Mouse (Mus musculus) hindbrain, embryonic 14.5 days (tissue): ENCODE results near the gene Bcas3. TPM values are rescaled to one million over a fixed set of nuclear protein-coding genes. Genes with fewer than 3 reads are reported as not detected.

ENCODE experiments used
- ATAC-seq: fragments of 200-750 bp; cut with Nextera tagmentation; 2 replicates; pipeline ENCODE4 v1.8.0; 2017; ENCODE audit warnings: moderate number of reproducible peaks, mild to moderate bottlenecking, moderate TSS enrichment, moderate library complexity; ENCODE audit not compliant: low FRiP score
- DNase-seq: peaks from one replicate; pipeline ENCODE4 v3.0.0-alpha.2; 2015; ENCODE audit warnings: low spot score
- H3K27ac ChIP-seq: fragments of 300-500 bp; sonication (generic); 2 replicates; pipeline ENCODE4 v1.5.1; 2014; ENCODE audit warnings: mild to moderate bottlenecking, moderate library complexity
- H3K27me3 ChIP-seq: fragments of 300-500 bp; sonication (generic); 2 replicates; pipeline ENCODE4 v1.6.1; 2014; ENCODE audit warnings: mild to moderate bottlenecking, low read length, mixed read lengths; ENCODE audit not compliant: control insufficient read depth, insufficient read depth
- H3K36me3 ChIP-seq: fragments of 300-500 bp; sonication (generic); replicated peaks from 2 replicates; pipeline ENCODE4 v1.6.1; 2014; ENCODE audit not compliant: control insufficient read depth, insufficient read depth
- H3K4me1 ChIP-seq: fragments of 300-500 bp; sonication (generic); replicated peaks from 2 replicates; pipeline ENCODE4 v1.6.1; 2014; ENCODE audit warnings: antibody characterized with exemption, low read length, mixed read lengths; ENCODE audit not compliant: control insufficient read depth, insufficient read depth
- H3K4me2 ChIP-seq: fragments of 300-500 bp; sonication (generic); replicated peaks from 2 replicates; pipeline ENCODE4 v1.6.1; 2014; ENCODE audit warnings: mild to moderate bottlenecking, moderate library complexity
- H3K4me3 ChIP-seq: fragments of 300-500 bp; sonication (generic); replicated peaks from 2 replicates; pipeline ENCODE4 v1.5.1; 2014; ENCODE audit warnings: mild to moderate bottlenecking, low read length
- H3K9ac ChIP-seq: fragments of 300-500 bp; sonication (generic); 2 replicates; pipeline ENCODE4 v1.6.1; 2014
- H3K9me3 ChIP-seq: fragments of 300-500 bp; sonication (generic); 2 replicates; pipeline ENCODE4 v1.6.1; 2016; ENCODE audit warnings: low read length; ENCODE audit not compliant: control insufficient read depth
- WGBS: fragments of 180-500 bp; shearing (Covaris S2); extraction: QIAGEN DNeasy Blood & Tissue Kit; methylation state at CpG from one replicate; pipeline ENCODE4 v1.1.7; 2014; 5-methylcytosine and 5-hydroxymethylcytosine counted together
- polyA plus RNA-seq: library from polyadenylated mRNA; unstranded; fragments of >200 nt; fragmentation: Nextera tagmentation; extraction: Ambion mirVana; gene quantifications from 2 replicates; pipeline ENCODE4 v1.2.1, GENCODE M21; 2014

Gene Bcas3
- polyA plus RNA-seq, 1 experiment from 2014 or later: 29.2 TPM

DNA sequence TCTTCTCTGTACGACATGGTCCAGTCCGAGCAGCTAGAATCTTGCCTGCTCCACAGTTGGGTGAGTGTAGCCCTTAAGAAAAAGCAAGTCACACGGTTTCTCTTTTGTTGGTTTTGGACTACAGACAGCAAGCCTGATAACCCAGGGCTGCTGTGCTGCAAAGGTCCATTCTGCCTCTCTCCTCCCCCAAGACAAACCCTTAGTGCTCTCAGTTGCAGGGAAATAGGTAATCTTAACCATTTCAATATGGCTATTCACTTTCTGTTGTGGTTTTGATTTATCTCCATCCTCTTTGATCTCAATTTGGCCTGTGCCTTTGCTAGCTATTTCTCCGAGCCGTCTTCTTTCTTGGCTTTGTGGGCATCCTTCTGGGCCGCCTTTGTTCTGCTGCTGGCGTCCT is 42.4 kb downstream of the Bcas3 start:
- peaks cover 12% of the 10 kb centered on the region; the same call in 1 of the 2 replicates for H3K4me1 ChIP-seq
- WGBS: 25% methylated on average over 7 of the region's 7 CpGs
- H3K4me2 ChIP-seq: no peak overlapping the region

DNA sequence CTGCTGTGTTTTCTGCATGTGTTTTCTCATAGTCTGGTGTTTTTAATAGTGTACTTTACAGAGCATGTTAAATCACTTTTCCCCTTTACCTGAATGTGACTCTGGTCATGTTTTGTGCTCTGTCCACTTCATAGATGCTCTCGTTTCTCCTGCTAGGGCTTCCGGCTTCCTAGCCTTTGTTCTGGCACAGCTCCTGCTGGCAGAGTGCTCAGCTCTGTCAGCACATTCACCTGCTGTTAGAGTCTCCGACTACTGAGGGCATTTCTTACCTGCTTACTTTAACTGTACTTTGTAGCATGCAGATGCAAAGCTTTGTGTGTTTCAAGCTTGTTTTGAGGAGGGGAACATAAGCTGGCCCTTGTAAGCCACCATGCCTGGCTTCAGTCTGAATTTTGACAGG is 53.6 kb downstream of the Bcas3 start:
- no peaks in the 10 kb centered on the region for H3K36me3 ChIP-seq
- H3K4me1 ChIP-seq: no peaks in the 10 kb centered on the region
- no peaks in the 10 kb centered on the region for H3K9me3 ChIP-seq
- ATAC-seq (no peak), DNase-seq (no peak)
- 58% methylated on average over 3 of the region's 3 CpGs for WGBS
- no peaks in the 10 kb centered on the region for H3K27me3 ChIP-seq
- H3K4me3 ChIP-seq: no peak overlapping the region
- no peak overlapping the region for H3K4me2 ChIP-seq
- H3K27ac ChIP-seq: no peak overlapping the region
- H3K9ac ChIP-seq: no peak overlapping the region

More for the DNA sequence above, 42.4 kb downstream of the Bcas3 start:
- H3K27me3 ChIP-seq: no peaks in the 10 kb centered on the region
- H3K36me3 ChIP-seq: no peaks in the 10 kb centered on the region
- DNase-seq (no peak), ATAC-seq (no peak)
- no peak overlapping the region for H3K9ac ChIP-seq
- no peak overlapping the region for H3K27ac ChIP-seq
- no peak overlapping the region for H3K4me3 ChIP-seq
- no peaks in the 10 kb centered on the region for H3K9me3 ChIP-seq

DNA sequence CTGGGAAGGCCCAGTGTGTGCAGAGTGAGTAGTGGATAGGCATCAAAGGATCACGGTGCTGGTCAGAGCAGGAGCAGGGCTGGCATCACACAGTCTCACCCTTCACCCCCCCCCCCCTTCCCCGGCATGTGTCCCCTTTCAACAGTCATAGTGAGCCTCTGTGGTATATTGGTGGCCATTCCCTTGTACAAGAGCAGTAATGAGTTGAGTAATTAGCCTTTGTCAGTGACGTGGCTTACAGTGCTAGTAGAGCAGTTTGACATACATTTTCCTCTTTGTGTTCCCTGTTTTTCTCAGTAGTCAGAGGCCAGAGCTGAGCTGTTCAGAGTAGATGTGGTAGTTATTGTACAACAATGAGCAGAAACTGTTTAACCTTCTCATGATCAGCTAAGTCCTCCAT is 54.7 kb downstream of the Bcas3 start:
- no peak for DNase-seq
- WGBS: 86% methylated on average over 3 of the region's 3 CpGs

DNA sequence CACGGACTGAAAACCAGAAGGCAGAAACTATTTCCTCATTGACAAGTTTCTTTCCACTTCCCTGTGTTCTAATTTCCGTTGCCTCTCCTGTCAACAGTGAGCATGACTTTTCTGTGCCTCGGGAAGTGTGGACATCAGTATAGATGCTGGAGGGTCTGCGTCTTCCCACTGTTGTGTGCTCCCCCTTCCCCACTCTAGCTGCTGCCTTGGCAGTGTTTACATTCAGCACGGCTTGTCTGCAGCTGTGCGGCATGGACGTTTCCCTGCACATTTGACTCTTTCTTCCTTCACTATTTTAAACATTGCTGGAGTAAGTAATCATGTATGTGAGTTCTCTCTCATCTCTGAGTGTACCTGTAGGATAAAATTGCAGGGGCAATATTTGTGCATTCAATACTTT is 59.4 kb downstream of the Bcas3 start:
- Histone ChIP-seq H3K27ac (no peak overlapping the region), H3K4me3 (no peak overlapping the region), H3K9ac (no peak overlapping the region), H3K9me3 (no peaks in the 10 kb centered on the region), H3K36me3 (no peaks in the 10 kb centered on the region), H3K27me3 (no peaks in the 10 kb centered on the region), H3K4me1 (no peaks in the 10 kb centered on the region), H3K4me2 (no peak overlapping the region)
- 74% methylated on average over 7 of the region's 7 CpGs for WGBS
- DNase-seq: no peak
- no peak for ATAC-seq

More for the DNA sequence above, 54.7 kb downstream of the Bcas3 start:
- no peak overlapping the region for H3K27ac ChIP-seq
- no peaks in the 10 kb centered on the region for H3K4me1 ChIP-seq
- H3K27me3 ChIP-seq: no peaks in the 10 kb centered on the region
- H3K9me3 ChIP-seq: no peaks in the 10 kb centered on the region
- ATAC-seq: no peak
- no peak overlapping the region for H3K4me2 ChIP-seq
- H3K4me3 ChIP-seq: no peak overlapping the region
- H3K9ac ChIP-seq: no peak overlapping the region
- H3K36me3 ChIP-seq: no peaks in the 10 kb centered on the region

DNA sequence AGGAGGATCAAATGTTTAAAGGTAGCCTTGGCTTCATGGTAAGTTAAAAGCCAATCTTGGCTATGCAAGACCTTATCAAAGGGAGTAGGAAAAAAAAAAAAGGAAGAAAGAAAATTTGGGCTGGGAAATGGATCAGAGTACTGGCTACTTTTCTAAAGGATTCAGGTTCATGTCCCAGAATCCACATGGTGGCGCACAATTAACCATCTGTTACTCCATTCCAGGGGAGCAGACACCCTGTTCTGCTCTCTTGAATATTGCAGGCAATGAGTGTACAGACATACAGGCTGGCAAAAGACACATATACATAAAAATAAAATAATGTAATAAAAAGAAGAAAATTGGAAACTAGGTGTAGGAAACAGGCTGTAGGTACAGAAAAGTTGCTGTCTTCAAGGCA is 61.5 kb downstream of the Bcas3 start:
- DNase-seq: no peak
- H3K36me3 ChIP-seq: no peaks in the 10 kb centered on the region
- H3K9ac ChIP-seq: no peak overlapping the region
- no peaks in the 10 kb centered on the region for H3K9me3 ChIP-seq
- no peaks in the 10 kb centered on the region for H3K4me1 ChIP-seq
- 87% methylated on average over 1 of the region's 1 CpGs for WGBS
- no peak overlapping the region for H3K27ac ChIP-seq
- no peaks in the 10 kb centered on the region for H3K27me3 ChIP-seq
- no peak for ATAC-seq
- no peak overlapping the region for H3K4me3 ChIP-seq
- H3K4me2 ChIP-seq: no peak overlapping the region

DNA sequence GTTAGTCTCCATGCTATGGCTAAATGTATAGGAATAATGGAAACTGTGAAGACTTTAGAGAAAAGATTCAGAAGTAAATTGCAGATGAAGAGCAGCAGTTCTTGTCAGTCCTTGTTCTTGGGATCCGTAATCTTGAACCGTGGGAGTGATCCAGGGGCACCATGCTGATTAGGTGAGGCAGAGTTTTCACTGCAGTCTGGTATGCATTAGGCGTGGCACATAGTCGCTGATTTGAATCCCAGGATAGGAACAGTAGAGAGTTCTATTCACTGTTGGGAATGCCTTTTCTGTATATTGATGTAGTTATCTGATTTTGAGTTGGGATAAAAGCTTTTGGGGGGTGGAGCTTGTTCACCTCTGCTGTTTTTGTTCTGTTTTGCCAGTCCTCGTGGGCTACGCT is 74.4 kb downstream of the Bcas3 start:
- 80% methylated on average over 6 of the region's 6 CpGs for WGBS
- ATAC-seq: no peak

DNA sequence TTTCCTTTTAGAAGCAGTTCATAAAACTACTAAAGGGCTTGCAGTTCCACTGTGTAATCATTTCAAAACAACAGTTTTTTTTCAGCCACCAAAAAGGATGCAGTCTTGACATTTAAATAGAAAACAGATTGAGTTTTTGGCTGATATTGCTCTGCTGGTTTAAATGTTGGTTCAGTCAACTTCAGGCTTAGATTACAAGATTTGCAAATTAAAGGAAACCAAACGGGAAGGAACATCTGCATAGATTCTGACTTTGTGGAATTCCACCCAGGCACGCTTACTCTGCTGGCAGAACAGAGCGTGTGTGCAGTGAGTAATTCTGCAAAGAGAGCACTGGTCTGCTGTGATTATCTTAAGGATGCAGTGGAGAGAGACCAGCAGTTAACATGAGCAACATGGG is 75.3 kb downstream of the Bcas3 start:
- H3K4me1 ChIP-seq: no peaks in the 10 kb centered on the region
- ATAC-seq (no peak), DNase-seq (no peak)
- H3K27ac ChIP-seq: no peak overlapping the region
- no peaks in the 10 kb centered on the region for H3K9me3 ChIP-seq
- H3K36me3 ChIP-seq: no peaks in the 10 kb centered on the region
- no peak overlapping the region for H3K4me2 ChIP-seq
- no peak overlapping the region for H3K4me3 ChIP-seq
- no peak overlapping the region for H3K9ac ChIP-seq
- 64% methylated on average over 3 of the region's 3 CpGs for WGBS
- no peaks in the 10 kb centered on the region for H3K27me3 ChIP-seq

More for the DNA sequence above, 74.4 kb downstream of the Bcas3 start:
- H3K36me3 ChIP-seq: no peaks in the 10 kb centered on the region
- H3K27ac ChIP-seq: no peak overlapping the region
- H3K4me3 ChIP-seq: no peak overlapping the region
- no peak overlapping the region for H3K4me2 ChIP-seq
- H3K27me3 ChIP-seq: no peaks in the 10 kb centered on the region
- no peaks in the 10 kb centered on the region for H3K4me1 ChIP-seq
- H3K9ac ChIP-seq: no peak overlapping the region
- no peak for DNase-seq
- H3K9me3 ChIP-seq: no peaks in the 10 kb centered on the region

DNA sequence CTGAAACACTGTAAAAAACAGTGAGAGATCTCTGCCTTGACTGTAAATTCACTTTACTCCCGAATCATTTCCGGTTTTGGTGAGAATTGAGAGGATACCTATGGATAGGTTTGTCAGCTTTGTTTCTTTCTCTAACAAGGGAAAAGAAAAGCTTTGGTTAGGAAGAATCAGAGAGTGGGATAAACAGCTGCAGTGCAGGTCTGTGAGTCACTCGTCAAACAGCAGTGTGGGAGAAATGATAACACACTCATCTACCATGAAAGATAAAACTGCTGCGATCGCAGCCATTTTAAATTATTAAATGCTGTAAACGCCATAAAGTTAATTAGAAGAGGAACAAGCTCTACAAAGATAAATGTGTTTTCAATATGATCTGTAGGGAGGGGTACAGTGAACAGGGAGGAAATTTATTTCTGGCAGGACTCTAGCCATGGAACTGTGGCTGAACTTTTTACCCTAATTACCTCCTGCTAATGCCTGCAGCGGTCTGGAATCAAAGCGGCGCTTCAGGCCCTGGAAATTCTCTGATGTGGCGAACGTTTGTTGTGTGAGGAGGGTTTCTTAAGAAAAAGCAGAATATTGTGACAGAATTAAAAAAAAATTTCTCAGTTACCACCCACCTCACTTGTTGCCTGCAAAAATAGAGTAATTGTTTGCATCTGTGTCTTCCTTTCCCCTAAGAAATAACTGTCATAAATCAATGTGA is 77.9 kb downstream of the Bcas3 start:
- ATAC-seq: no peak
- no peaks in the 10 kb centered on the region for H3K36me3 ChIP-seq
- 55% methylated on average over 11 of the region's 11 CpGs for WGBS
- H3K9me3 ChIP-seq: no peaks in the 10 kb centered on the region
- DNase-seq: no peak
- no peaks in the 10 kb centered on the region for H3K27me3 ChIP-seq
- H3K9ac ChIP-seq: no peak overlapping the region
- no peak overlapping the region for H3K27ac ChIP-seq
- no peaks in the 10 kb centered on the region for H3K4me1 ChIP-seq
- H3K4me3 ChIP-seq: no peak overlapping the region
- H3K4me2 ChIP-seq: no peak overlapping the region

DNA sequence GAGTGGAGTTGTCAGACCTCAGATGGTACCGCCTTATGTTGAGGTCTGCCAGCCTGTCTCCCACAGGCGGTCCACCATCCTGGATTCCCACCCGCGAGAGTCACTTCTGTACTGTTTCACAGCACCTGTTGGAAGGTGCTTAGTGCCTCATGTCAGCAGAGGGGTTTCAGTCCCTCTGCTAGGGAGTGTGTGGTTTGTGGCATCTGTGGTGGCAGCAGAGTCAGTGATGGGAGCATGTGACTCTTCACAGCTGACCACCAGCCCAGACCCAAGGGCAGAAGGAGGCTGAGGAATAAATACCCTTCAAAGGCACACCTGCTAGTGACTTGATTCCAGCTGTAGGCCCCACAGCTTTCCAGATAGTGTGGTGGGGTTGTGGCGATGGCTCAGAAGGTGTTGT is 94.4 kb downstream of the Bcas3 start:
- no peak overlapping the region for H3K4me2 ChIP-seq
- ATAC-seq (no peak), DNase-seq (no peak)
- no peaks in the 10 kb centered on the region for H3K4me1 ChIP-seq
- no peak overlapping the region for H3K9ac ChIP-seq
- H3K27me3 ChIP-seq: no peaks in the 10 kb centered on the region
- H3K4me3 ChIP-seq: no peak overlapping the region
- H3K27ac ChIP-seq: no peak overlapping the region
- 98% methylated on average over 5 of the region's 5 CpGs for WGBS
- no peaks in the 10 kb centered on the region for H3K36me3 ChIP-seq
- H3K9me3 ChIP-seq: no peaks in the 10 kb centered on the region
